Mouse (Mus musculus): ENCODE measurements around the gene Fstl1. TPM values are rescaled to one million over a fixed set of nuclear protein-coding genes. Genes with fewer than 3 reads are reported as not detected.

The Fstl1 gene
- polyA plus RNA-seq, 1 experiment: 3.8 TPM

DNA sequence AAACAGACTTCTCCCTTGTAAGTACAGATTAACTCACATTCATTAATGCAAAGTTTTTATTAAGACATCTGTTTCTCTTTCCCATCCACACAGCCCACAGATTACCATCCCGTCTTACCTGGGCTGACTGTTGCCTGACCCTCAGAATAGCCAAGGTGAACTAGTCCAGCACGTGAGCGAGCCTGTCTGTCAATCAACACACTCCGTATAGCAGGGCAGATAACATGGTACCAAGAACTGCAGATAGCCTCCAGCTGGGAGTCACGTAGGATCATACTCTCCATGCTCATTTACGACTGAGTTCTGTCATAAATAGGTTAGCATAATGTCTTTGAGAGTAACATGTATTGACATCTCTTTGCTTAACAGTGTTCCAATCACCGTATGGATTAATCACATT is 84.4 kb downstream of the Fstl1 start, which contains the start of gene Gm36028:
Gene Gm36028, minus strand, starts transcription at position 118 of the 400 bp plus-strand sequence.
- Histone ChIP-seq H3K4me3 (ENCODE audit: insufficient read depth, low read length) (no peak within 1 kb of the TSS), H3K27ac (ENCODE audit: insufficient read depth, low read depth, low read length) (no peak within 1 kb of the TSS), H3K4me1 (ENCODE audit: control insufficient read depth, insufficient read depth, low read length) (no peaks in the 10 kb centered on the region)
- TF ChIP-seq CTCF (IDR thresholded peaks at IDR 0.05; ENCODE audit: low read depth, low read length) (no peak), POLR2A (IDR thresholded peaks at IDR 0.05; ENCODE audit: borderline replicate concordance, low read depth, low read length) (no peak)

DNA sequence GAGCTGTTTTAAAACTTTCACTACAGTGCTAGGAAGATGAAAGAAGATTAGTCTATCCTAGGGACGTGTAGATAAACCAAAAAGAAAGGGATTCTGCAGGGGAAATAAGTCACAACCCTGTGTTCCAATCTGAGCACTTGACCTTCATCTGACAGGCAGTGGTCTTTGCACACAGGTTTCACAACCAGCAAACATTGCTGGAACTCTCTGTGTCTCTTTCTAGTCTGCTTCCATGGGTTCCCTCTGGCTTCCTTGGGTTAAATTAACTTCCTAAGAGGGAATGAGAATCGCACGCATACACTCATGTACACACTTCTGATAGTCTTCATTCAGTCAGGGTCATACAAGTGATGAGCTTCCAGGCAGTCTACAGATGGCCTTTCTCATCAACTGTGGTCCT is 87.2 kb downstream of the Fstl1 start:
- Histone ChIP-seq H3K4me1 (ENCODE audit: control insufficient read depth, insufficient read depth, low read length) (peaks cover 6% of the 10 kb centered on the region), H3K4me3 (ENCODE audit: insufficient read depth, low read length) (no peak overlapping the region), H3K27ac (ENCODE audit: insufficient read depth, low read depth, low read length) (no peak overlapping the region)
- no peak for TF ChIP-seq CTCF (IDR thresholded peaks at IDR 0.05; ENCODE audit: low read depth, low read length)
- no peak for TF ChIP-seq POLR2A (IDR thresholded peaks at IDR 0.05; ENCODE audit: borderline replicate concordance, low read depth, low read length)

DNA sequence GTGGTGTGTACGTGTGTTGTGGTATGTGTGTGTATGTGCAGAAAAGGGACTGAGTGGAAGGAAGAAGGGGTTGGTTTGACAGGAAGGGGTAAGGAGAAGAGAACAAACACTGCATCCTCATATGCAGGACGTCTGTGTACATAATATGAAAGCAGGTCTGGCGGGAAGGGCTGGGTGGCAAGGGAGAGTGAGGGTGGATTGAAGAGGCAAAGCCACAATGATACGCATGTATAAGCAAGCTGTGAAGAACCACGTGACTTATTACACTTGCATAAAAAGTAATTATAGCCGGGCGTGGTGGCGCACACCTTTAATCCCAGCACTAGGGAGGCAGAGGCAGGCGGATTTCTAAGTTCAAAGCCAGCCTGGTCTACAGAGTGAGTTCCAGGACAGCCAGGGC is 89.2 kb downstream of the Fstl1 start:
- no peak for TF ChIP-seq CTCF (IDR thresholded peaks at IDR 0.05; ENCODE audit: low read depth, low read length)
- no peak for TF ChIP-seq POLR2A (IDR thresholded peaks at IDR 0.05; ENCODE audit: borderline replicate concordance, low read depth, low read length)
- H3K27ac ChIP-seq (ENCODE audit: insufficient read depth, low read depth, low read length): no peak overlapping the region
- no peak overlapping the region for H3K4me3 ChIP-seq (ENCODE audit: insufficient read depth, low read length)
- H3K4me1 ChIP-seq (ENCODE audit: control insufficient read depth, insufficient read depth, low read length): peaks cover 14% of the 10 kb centered on the region

DNA sequence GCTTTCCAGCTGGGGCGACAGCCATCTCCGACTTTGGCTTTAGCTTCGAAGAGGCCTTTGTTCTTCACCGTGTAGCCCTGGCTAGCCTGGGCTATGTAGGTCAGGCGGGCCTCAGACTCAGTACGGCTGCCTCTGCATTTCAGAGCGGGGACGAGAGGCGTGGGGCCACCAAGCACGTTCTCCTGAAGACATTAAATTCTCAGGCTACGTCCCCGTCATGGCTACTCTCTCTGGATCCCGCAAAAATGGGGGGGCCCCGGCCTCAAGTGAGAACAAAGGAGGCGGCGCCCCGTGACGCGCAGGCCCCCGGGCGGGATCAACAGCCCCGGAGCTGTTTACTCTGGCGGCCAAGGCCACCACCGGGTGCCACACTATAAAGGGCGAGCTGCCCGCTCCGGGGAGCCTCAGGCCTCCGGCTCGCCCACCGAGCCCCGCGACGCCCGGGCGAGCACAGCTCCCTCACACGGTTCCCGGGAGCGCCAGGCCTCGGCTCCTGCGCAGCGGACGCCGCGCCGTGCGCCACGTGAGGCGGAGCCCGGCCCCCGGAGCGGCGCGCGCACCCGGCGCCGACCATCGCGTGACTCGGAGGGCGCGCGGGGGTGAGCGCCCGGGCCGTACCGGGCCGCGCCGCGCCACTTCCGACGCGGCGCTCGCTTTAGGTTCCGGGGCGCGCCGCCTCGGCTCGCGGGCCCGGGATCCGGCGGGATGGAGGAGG is 91.3 kb downstream of the Fstl1 start, which contains the start of gene Lrrc58:
Gene Lrrc58, plus strand, starts transcription at position 599 of the 715 bp plus-strand sequence.
- H3K4me3 ChIP-seq (ENCODE audit: insufficient read depth, low read length): peak within 1 kb of the TSS; percentile 99
- peaks cover 21% of the 10 kb centered on the region for H3K4me1 ChIP-seq (ENCODE audit: control insufficient read depth, insufficient read depth, low read length)
- TF ChIP-seq POLR2A (IDR thresholded peaks at IDR 0.05; ENCODE audit: borderline replicate concordance, low read depth, low read length): no peak
- TF ChIP-seq CTCF (IDR thresholded peaks at IDR 0.05; ENCODE audit: low read depth, low read length): no peak
- peak within 1 kb of the TSS; percentile 91 for H3K27ac ChIP-seq (ENCODE audit: insufficient read depth, low read depth, low read length)

DNA sequence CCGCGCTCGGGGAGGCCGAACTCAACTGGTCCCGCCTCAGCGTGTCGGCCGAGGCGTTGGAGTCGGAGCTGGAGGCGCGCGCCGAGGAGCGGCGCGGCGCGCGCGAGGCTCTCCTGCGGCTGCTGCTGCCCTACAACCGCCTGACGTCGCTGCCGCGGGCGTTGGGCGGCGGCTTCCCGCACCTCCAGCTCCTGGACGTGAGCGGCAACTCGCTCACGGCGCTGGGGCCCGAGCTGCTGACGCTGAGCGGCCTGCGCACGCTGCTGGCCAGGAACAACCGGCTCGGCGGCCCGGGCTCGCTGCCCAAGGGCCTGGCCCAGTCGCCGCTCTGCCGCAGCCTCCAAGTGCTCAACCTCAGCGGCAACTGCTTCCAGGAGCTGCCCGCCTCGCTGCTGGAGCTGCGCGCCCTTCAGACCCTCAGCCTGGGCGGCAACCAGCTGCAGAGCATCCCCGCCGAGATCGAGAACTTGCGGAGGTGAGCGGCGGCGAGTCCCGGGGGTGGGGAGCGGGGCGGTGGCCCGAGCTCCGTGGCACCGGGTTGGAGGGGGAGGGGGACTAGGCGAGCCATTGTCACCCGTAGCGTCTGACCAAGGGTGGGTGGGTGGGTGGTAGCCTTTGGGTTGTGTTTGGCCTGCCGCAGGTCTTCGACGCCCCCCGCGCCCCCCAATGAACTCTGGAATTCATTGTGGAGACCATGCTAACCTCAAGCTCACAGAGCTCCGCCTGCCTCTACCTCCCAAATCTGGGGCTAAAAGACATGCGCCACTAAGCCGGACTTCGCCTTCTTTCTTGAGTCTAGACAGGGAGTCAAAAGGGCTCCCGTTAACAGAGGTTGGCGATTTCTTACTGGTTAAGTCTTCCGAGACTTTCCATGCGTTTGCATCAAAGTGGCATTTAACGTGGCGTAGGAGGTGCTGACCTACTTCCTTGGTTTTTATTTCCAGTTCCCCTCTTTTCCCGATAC is 92.1 kb downstream of the Fstl1 start:
- TF ChIP-seq CTCF (IDR thresholded peaks at IDR 0.05; ENCODE audit: low read depth, low read length) (no peak), POLR2A (IDR thresholded peaks at IDR 0.05; ENCODE audit: borderline replicate concordance, low read depth, low read length) (no peak)
- H3K4me1 ChIP-seq (ENCODE audit: control insufficient read depth, insufficient read depth, low read length): peaks cover 21% of the 10 kb centered on the region
- peak overlapping the region; percentile 91 for H3K27ac ChIP-seq (ENCODE audit: insufficient read depth, low read depth, low read length)
- H3K4me3 ChIP-seq (ENCODE audit: insufficient read depth, low read length): peak overlapping the region; percentile 99

DNA sequence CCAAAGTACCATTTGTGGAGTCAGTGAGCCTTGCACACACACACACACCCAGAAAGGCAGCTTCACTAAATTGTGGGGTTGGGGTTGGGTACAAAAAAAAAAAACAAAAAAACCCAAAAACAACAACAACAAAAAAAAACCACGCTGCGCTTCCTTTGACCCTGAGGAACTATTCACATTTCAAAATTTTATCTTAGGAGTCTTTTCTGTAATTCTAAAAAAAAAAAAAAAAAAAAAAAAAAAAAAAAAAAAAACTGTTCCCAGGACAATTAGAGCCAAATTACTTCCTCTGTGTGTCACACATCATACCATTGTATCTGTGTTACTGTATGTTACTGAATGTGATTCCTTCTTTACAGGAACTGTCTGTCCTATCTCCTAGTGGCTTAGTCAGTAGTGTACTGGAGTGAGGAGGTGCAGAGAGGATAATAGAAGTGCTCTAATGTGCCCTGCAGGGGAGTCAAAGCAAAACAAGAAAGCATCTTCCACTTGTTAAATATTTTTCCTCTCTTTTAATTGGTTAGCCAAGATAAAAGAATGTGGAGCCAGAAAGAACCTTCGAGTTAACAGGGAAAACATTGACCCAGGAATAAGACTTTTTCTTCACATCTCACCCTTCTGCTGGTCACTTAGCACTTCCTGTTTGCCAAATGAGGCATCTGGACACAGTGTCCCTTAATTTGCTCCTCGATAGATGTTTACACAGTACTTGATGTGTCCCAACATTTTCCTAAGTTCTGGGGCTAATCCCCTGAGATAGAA is 93.0 kb downstream of the Fstl1 start:
- TF ChIP-seq POLR2A (IDR thresholded peaks at IDR 0.05; ENCODE audit: borderline replicate concordance, low read depth, low read length): no peak
- TF ChIP-seq CTCF (IDR thresholded peaks at IDR 0.05; ENCODE audit: low read depth, low read length): no peak
- peak overlapping the region; percentile 78 for H3K27ac ChIP-seq (ENCODE audit: insufficient read depth, low read depth, low read length)

DNA sequence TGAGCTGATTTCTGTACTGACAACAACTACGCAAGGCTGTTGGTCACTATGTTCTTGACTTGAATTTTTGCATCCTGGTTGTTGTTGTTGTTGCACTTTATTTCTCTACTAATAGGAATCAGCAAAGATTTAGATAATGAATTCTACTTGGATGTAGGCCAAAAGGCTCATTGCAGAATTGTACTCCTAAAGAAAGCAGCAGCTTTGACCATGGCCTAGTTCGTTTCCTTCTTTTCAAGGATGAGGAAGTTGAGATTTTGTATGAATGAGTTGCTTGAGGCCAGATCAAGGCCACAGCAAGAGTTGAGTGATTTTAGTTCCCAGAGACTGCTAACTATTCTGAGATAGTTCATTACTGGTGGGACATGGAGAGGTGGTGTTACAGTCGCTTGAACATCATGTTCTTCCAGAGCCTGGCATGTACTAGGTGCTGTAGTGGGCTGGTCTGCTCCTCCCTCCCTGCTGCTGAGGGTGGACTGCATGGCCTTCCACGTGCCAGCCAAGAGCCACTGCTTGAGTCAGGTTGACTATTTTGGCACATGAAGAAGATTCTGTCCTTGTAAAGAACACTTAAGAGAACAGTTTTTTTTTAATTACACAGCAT is 94.5 kb downstream of the Fstl1 start:
- no peak overlapping the region for H3K4me3 ChIP-seq (ENCODE audit: insufficient read depth, low read length)
- peaks cover 26% of the 10 kb centered on the region for H3K4me1 ChIP-seq (ENCODE audit: control insufficient read depth, insufficient read depth, low read length)
- TF ChIP-seq CTCF (IDR thresholded peaks at IDR 0.05; ENCODE audit: low read depth, low read length) (no peak), POLR2A (IDR thresholded peaks at IDR 0.05; ENCODE audit: borderline replicate concordance, low read depth, low read length) (no peak)
- no peak overlapping the region for H3K27ac ChIP-seq (ENCODE audit: insufficient read depth, low read depth, low read length)

More for the DNA sequence above, 93.0 kb downstream of the Fstl1 start:
- H3K4me1 ChIP-seq (ENCODE audit: control insufficient read depth, insufficient read depth, low read length): peaks cover 22% of the 10 kb centered on the region
- H3K4me3 ChIP-seq (ENCODE audit: insufficient read depth, low read length): peak overlapping the region; percentile 99

DNA sequence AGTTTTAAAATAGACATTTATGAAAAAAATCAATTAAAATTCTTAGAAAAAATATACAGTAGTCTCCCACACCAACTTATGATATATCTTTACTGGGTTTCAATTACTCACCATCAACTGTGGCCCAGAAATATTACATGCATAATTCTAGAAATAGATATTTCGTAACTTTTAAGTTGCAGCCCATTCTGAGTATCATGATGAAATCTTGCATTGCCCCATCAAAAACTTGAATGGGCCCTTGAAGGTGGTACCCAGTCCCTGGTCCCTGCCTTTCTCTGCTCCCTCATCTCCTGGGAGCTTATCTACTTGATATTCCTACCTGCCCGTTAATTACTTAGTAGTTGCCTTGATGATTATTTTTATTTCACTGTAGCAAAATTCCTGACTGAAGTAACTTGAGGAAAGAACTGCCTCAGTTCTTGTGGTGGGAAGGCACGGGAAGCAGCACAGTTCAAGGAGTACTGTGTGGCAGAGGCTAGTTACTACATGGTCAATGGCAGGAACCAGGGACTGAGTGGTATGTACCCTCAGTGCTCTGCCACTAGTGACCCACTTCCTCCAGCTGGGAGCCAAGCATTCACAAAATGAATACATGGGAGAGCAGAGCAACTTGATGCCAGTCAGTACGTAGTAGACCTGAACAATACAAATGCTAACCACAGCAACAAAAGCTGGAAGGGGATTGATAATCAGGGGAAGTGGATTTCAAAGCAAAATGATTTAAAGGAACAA is 98.0 kb downstream of the Fstl1 start:
- H3K4me1 ChIP-seq (ENCODE audit: control insufficient read depth, insufficient read depth, low read length): peaks cover 40% of the 10 kb centered on the region
- TF ChIP-seq POLR2A (IDR thresholded peaks at IDR 0.05; ENCODE audit: borderline replicate concordance, low read depth, low read length): no peak
- TF ChIP-seq CTCF (IDR thresholded peaks at IDR 0.05; ENCODE audit: low read depth, low read length): no peak
- H3K27ac ChIP-seq (ENCODE audit: insufficient read depth, low read depth, low read length): no peak overlapping the region
- no peak overlapping the region for H3K4me3 ChIP-seq (ENCODE audit: insufficient read depth, low read length)

Data from bone marrow macrophage, adult 2 months (primary cell).